Comparison of ENCODE assay signal across 25 mouse cellular contexts in genomic region chr7:88261799-88262198, GRCm38 (mm10). TPM values are rescaled to one million over a fixed set of nuclear protein-coding genes. Genes with fewer than 3 reads are reported as not detected.
DNase-seq lines count a peak whose midpoint lies in the region; ATAC-seq and TF ChIP-seq lines count a peak whose summit lies in the region.
"Had no signal": no experiment of that assay in that cellular context is flagged by ENCODE, and none has a peak within 500 bp of the region (broad histone marks: within the 10 kb centered on the region; RNA-seq: fewer than 3 reads in every experiment).

No protein-coding gene starts in this region.

- H3K4me3 ChIP-seq in liver, adult 2 months (ENCODE audit: insufficient read depth, low read depth, low read length), result no peak overlapping the region
- H3K4me3 ChIP-seq in liver, embryonic 12.5 days, result no peak overlapping the region
- no peak overlapping the region for H3K4me3 ChIP-seq in intestine, embryonic 16.5 days (ENCODE audit: low read length)
- H3K4me3 ChIP-seq in stomach, postnatal 0 days (ENCODE audit: low read depth, low read length), result no peak overlapping the region
- H3K4me3 ChIP-seq: embryonic facial prominence, embryonic 12.5 days; embryonic facial prominence, embryonic 15.5 days; gastrocnemius, adult 2 months; heart, embryonic 12.5 days; heart, embryonic 15.5 days had no signal

- H3K36me3 ChIP-seq in liver, adult 2 months (ENCODE audit: control insufficient read depth, insufficient read depth, low read length), result no peaks in the 10 kb centered on the region
- no peaks in the 10 kb centered on the region for H3K36me3 ChIP-seq in liver, embryonic 12.5 days
- no peaks in the 10 kb centered on the region for H3K36me3 ChIP-seq in intestine, embryonic 16.5 days (ENCODE audit: control insufficient read depth, insufficient read depth, low read length)
- no peaks in the 10 kb centered on the region for H3K36me3 ChIP-seq in stomach, postnatal 0 days (ENCODE audit: control insufficient read depth, insufficient read depth, low read length)
- H3K36me3 ChIP-seq: embryonic facial prominence, embryonic 12.5 days; embryonic facial prominence, embryonic 15.5 days; heart, embryonic 12.5 days; heart, embryonic 15.5 days had no signal

- TF ChIP-seq CTCF in liver, adult 2 months (IDR thresholded peaks at IDR 0.05; ENCODE audit: low read depth, low read length), result no peak
- no peak for TF ChIP-seq CTCF in stomach, postnatal 0 days (IDR thresholded peaks at IDR 0.05; ENCODE audit: low read depth)

- H3K9me3 ChIP-seq in liver, embryonic 12.5 days (replicated peaks), result no peaks in the 10 kb centered on the region
- no peaks in the 10 kb centered on the region for H3K9me3 ChIP-seq in intestine, embryonic 16.5 days (ENCODE audit: control insufficient read depth, low read length)
- no peaks in the 10 kb centered on the region for H3K9me3 ChIP-seq in stomach, postnatal 0 days (ENCODE audit: control insufficient read depth, low read length)
- H3K9me3 ChIP-seq: embryonic facial prominence, embryonic 12.5 days; embryonic facial prominence, embryonic 15.5 days; heart, embryonic 12.5 days; heart, embryonic 15.5 days had no signal

- peak; percentile 53 for DNase-seq in liver, adult 2 months (ENCODE audit: extremely low read depth, low read depth, low spot score)
- no peak for DNase-seq in stomach, postnatal 0 days (ENCODE audit: low spot score)
- DNase-seq in adrenal gland, postnatal 14 days, result no peak
- no peak for DNase-seq in heart, postnatal 10 days
- DNase-seq: adrenal gland, adult 8-10 months; adrenal gland, postnatal 36 days; cerebellum, adult 2 months; cerebellum, adult 9-11 months; cerebellum, postnatal 25 days; forebrain, postnatal 0 days; gastrocnemius, adult 2 months; gastrocnemius, postnatal 25 days; heart, adult 18-20 months; heart, postnatal 14 days; heart, postnatal 4 days had no signal

- H3K4me1 ChIP-seq in liver, adult 2 months (ENCODE audit: control insufficient read depth, insufficient read depth, low read length), result peaks cover 2% of the 10 kb centered on the region; the same call in 1 of the 2 replicates
- no peaks in the 10 kb centered on the region for H3K4me1 ChIP-seq in liver, embryonic 12.5 days
- no peaks in the 10 kb centered on the region for H3K4me1 ChIP-seq in intestine, embryonic 16.5 days (ENCODE audit: control insufficient read depth, insufficient read depth, low read length)
- no peaks in the 10 kb centered on the region for H3K4me1 ChIP-seq in stomach, postnatal 0 days (replicated peaks; ENCODE audit: control insufficient read depth, insufficient read depth)
- H3K4me1 ChIP-seq: embryonic facial prominence, embryonic 12.5 days; embryonic facial prominence, embryonic 15.5 days; heart, embryonic 12.5 days; heart, embryonic 15.5 days had no signal

- H3K27me3 ChIP-seq in liver, adult 2 months (ENCODE audit: control insufficient read depth, insufficient read depth, low read length), result no peaks in the 10 kb centered on the region
- H3K27me3 ChIP-seq in liver, embryonic 12.5 days (replicated peaks), result no peaks in the 10 kb centered on the region
- no peaks in the 10 kb centered on the region for H3K27me3 ChIP-seq in intestine, embryonic 16.5 days (replicated peaks; ENCODE audit: control insufficient read depth, insufficient read depth, low read length)
- H3K27me3 ChIP-seq in stomach, postnatal 0 days (ENCODE audit: control insufficient read depth, insufficient read depth, low read length), result no peaks in the 10 kb centered on the region
- H3K27me3 ChIP-seq: embryonic facial prominence, embryonic 12.5 days; embryonic facial prominence, embryonic 15.5 days; heart, embryonic 12.5 days; heart, embryonic 15.5 days had no signal

- no peak for TF ChIP-seq POLR2A in liver, adult 2 months (IDR thresholded peaks at IDR 0.05; ENCODE audit: extremely low read depth, insufficient read depth, low read length)

- no peak overlapping the region for H3K4me2 ChIP-seq in liver, embryonic 12.5 days
- no peak overlapping the region for H3K4me2 ChIP-seq in intestine, embryonic 16.5 days (ENCODE audit: low read depth, low read length)
- no peak overlapping the region for H3K4me2 ChIP-seq in stomach, postnatal 0 days (replicated peaks; ENCODE audit: low read depth)
- H3K4me2 ChIP-seq: embryonic facial prominence, embryonic 12.5 days; embryonic facial prominence, embryonic 15.5 days; heart, embryonic 12.5 days; heart, embryonic 15.5 days; hindbrain, embryonic 14.5 days had no signal

- intact Hi-C loops in heart, postnatal 10 days (cut with DNase I), result no loop called here

- no peak overlapping the region for H3K9ac ChIP-seq in liver, adult 2 months (ENCODE audit: low read depth, low read length)
- H3K9ac ChIP-seq in liver, embryonic 12.5 days, result no peak overlapping the region
- no peak overlapping the region for H3K9ac ChIP-seq in intestine, embryonic 16.5 days (ENCODE audit: low read depth, low read length)
- H3K9ac ChIP-seq in stomach, postnatal 0 days (ENCODE audit: low read length), result no peak overlapping the region
- H3K9ac ChIP-seq: embryonic facial prominence, embryonic 12.5 days; embryonic facial prominence, embryonic 15.5 days; forebrain, postnatal 0 days; heart, embryonic 12.5 days; heart, embryonic 15.5 days; hindbrain, embryonic 14.5 days had no signal

- no peak overlapping the region for H3K27ac ChIP-seq in liver, adult 2 months (replicated peaks; ENCODE audit: insufficient read depth, low read depth, low read length)
- no peak overlapping the region for H3K27ac ChIP-seq in liver, embryonic 12.5 days
- no peak overlapping the region for H3K27ac ChIP-seq in intestine, embryonic 16.5 days (ENCODE audit: low read length)
- no peak overlapping the region for H3K27ac ChIP-seq in stomach, postnatal 0 days (replicated peaks)
- H3K27ac ChIP-seq: embryonic facial prominence, embryonic 12.5 days; embryonic facial prominence, embryonic 15.5 days; gastrocnemius, adult 2 months; heart, embryonic 15.5 days; hindbrain, embryonic 14.5 days had no signal

- WGBS in liver, adult 2 months, result 38% methylated on average over 4 of the region's 4 CpGs
- 61% methylated on average over 4 of the region's 4 CpGs for WGBS in liver, embryonic 12.5 days (ENCODE audit: insufficient replicate concordance)
- WGBS in intestine, embryonic 16.5 days, result 49% methylated on average over 4 of the region's 4 CpGs
- 51% methylated on average over 4 of the region's 4 CpGs for WGBS in stomach, postnatal 0 days

- no peak for ATAC-seq in liver, embryonic 12.5 days
- peak; percentile 81 for ATAC-seq in intestine, embryonic 16.5 days
- peak; percentile 72 for ATAC-seq in stomach, postnatal 0 days (ENCODE audit: low FRiP score, low TSS enrichment)
- ATAC-seq: activated CD4-positive, CD25-positive, alpha-beta regulatory T cell, adult 4 months; CD4-positive, CD25-positive, alpha-beta regulatory T cell, adult 4 months; forebrain, embryonic 14.5 days; forebrain, postnatal 0 days had no signal

- TF ChIP-seq EP300 in stomach, postnatal 0 days (optimal IDR thresholded peaks at IDR 0.05), result no peak

- H3K79me2 ChIP-seq in liver, adult 2 months (ENCODE audit: control insufficient read depth, insufficient read depth, low read length), result no peaks in the 10 kb centered on the region

RNA-seq across cellular contexts. Expression of gene Ctsc, which starts 16.1 kb away (rescaled TPM):
- 124 and 131 TPM in 2 replicates for total RNA-seq in liver, adult 2 months (2014; rRNA removed)
- polyA plus RNA-seq in liver, adult 2 months (2012; rRNA removed), result 83.6 and 93.6 TPM in 2 replicates
- 40.9 and 42.3 TPM in 2 replicates for polyA plus RNA-seq in liver, embryonic 12.5 days (2016; fragmentation: Nextera tagmentation; extraction: Ambion mirVana)
- polyA plus RNA-seq in intestine, embryonic 16.5 days (2015; fragmentation: Nextera tagmentation; extraction: Ambion mirVana), result 91.9 and 95.8 TPM in 2 replicates
- 64.9 and 65.8 TPM in 2 replicates for polyA plus RNA-seq in stomach, postnatal 0 days (2015; fragmentation: Nextera tagmentation; extraction: Ambion mirVana)
- total RNA-seq in adrenal gland, postnatal 14 days (2021), result 17.1 and 25.0 TPM in 2 replicates
- 10 to 100 TPM; 25.9 to 27.9 TPM for total RNA-seq in heart, postnatal 10 days (2021)
